Mouse (Mus musculus): ENCODE results near the gene Oaz2.
A peak's percentile ranks its signal among the peaks of the same experiment; 100 is the strongest.

The Oaz2 gene

DNA sequence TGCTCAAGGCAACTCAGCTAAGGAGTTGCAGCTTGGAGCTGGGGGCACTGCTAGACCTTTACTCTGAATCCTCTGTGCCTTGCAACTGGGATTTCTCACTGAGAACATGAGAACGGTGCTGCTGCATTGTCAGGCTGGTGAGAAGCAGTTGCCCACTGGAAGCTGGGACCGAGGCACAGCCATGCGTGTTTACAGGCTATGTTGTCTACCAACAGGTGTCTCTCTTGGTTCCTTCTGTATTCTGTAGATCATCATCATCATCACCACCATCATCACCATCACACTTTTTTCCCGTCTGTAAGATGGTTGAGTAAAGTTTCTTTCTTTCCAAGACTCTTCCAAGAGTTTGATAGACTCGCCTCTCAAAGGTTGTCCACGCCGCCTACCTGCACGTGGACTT, at the start of gene Oaz2:
Gene Oaz2 (plus strand): TSS at position 301 of the 400 bp plus-strand sequence.
- H3K9me3 ChIP-seq (ENCODE audit: low read length): no peaks in the 10 kb centered on the region
- H3K4me1 ChIP-seq (replicated peaks; ENCODE audit: low read depth, low read length): peaks cover 68% of the 10 kb centered on the region
- no peaks in the 10 kb centered on the region for H3K27me3 ChIP-seq (ENCODE audit: insufficient read depth, low read length)
- no peak within 1 kb of the TSS for H3K4me3 ChIP-seq (replicated peaks; ENCODE audit: low read length)
- peaks cover 4% of the 10 kb centered on the region for H3K36me3 ChIP-seq (ENCODE audit: insufficient read depth, low read length)
- no peak for TF ChIP-seq CTCF (conservative IDR thresholded peaks at IDR 0.05; ENCODE audit: low read length)
- TF ChIP-seq NANOG (IDR thresholded peaks at IDR 0.05; ENCODE audit: borderline replicate concordance, low read length): no peak
- no peak for TF ChIP-seq POU5F1 (IDR thresholded peaks at IDR 0.05; ENCODE audit: borderline replicate concordance, low read length)

DNA sequence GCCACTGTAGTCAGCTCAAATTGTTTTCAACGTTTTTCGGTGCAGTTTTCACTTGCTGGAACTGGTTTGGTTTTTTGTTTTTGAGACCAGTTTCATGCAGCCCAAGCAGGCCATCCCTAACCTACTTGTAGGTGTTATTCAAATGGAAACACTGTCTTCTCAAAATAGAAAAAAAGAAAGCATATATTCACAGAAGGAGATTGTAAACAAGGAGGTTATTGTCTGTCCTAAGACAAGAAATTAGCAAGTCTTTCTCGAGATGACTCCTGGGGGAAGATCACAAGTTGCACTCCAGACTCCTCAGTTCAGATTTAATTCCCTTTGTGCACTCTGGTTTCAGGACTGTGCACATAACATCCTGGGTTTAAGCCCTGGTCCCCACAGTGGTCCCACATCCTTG, 48.5 kb upstream of the Oaz2 start:
- H3K36me3 ChIP-seq (ENCODE audit: insufficient read depth, low read length): no peaks in the 10 kb centered on the region
- H3K4me1 ChIP-seq (replicated peaks; ENCODE audit: low read depth, low read length): peaks cover 74% of the 10 kb centered on the region
- TF ChIP-seq POU5F1 (IDR thresholded peaks at IDR 0.05; ENCODE audit: borderline replicate concordance, low read length) (no peak), NANOG (IDR thresholded peaks at IDR 0.05; ENCODE audit: borderline replicate concordance, low read length) (no peak), CTCF (conservative IDR thresholded peaks at IDR 0.05; ENCODE audit: low read length) (no peak)
- no peak overlapping the region for H3K4me3 ChIP-seq (replicated peaks; ENCODE audit: low read length)
- no peaks in the 10 kb centered on the region for H3K27me3 ChIP-seq (ENCODE audit: insufficient read depth, low read length)
- H3K9me3 ChIP-seq (ENCODE audit: low read length): no peaks in the 10 kb centered on the region

DNA sequence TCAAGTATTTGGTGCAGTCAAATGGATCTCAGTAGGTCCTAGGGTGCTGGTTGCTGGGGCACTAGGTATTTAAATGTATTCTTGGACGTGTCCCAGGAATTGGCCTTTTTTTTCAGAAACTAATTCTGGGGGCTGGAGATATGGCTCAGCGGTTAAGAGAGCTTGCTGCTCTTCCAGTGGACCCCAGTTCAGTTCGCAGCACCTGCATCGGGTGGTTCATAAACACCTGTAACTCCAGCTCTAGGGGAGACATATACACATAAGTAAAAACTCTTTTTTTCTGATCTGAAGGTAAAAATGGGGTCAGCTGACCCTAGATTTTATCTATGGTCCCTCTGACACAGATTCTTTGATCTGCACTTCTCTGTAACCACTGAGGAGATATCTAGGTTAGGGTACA, 46.6 kb upstream of the Oaz2 start:
- peaks cover 80% of the 10 kb centered on the region for H3K4me1 ChIP-seq (replicated peaks; ENCODE audit: low read depth, low read length)
- TF ChIP-seq POU5F1 (IDR thresholded peaks at IDR 0.05; ENCODE audit: borderline replicate concordance, low read length): no peak
- TF ChIP-seq CTCF (conservative IDR thresholded peaks at IDR 0.05; ENCODE audit: low read length): no peak
- no peak for TF ChIP-seq NANOG (IDR thresholded peaks at IDR 0.05; ENCODE audit: borderline replicate concordance, low read length)
- H3K4me3 ChIP-seq (replicated peaks; ENCODE audit: low read length): no peak overlapping the region
- no peaks in the 10 kb centered on the region for H3K27me3 ChIP-seq (ENCODE audit: insufficient read depth, low read length)
- H3K36me3 ChIP-seq (ENCODE audit: insufficient read depth, low read length): no peaks in the 10 kb centered on the region
- H3K9me3 ChIP-seq (ENCODE audit: low read length): no peaks in the 10 kb centered on the region

DNA sequence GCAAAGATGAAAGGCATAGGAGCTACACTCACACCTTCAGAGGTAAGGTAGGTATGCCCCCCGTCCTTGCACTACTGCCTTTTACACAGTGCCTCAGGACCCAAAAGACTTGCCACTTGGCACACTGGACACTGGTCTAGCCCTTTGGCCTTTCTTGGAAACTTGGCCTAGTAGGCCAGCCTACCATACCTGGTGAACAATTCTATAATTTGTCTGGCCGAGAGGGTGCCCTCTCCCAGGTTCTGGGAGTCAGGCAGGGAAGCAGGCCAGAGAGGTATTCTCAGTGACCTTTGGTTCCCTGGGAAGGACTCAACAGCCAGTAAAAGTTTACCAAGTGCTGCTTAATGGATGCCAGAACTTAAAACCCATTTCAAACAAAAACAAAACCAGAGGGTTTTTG, 46.1 kb upstream of the Oaz2 start:
- Histone ChIP-seq H3K36me3 (ENCODE audit: insufficient read depth, low read length) (no peaks in the 10 kb centered on the region), H3K9me3 (ENCODE audit: low read length) (no peaks in the 10 kb centered on the region), H3K4me3 (replicated peaks; ENCODE audit: low read length) (no peak overlapping the region), H3K27me3 (ENCODE audit: insufficient read depth, low read length) (no peaks in the 10 kb centered on the region), H3K4me1 (replicated peaks; ENCODE audit: low read depth, low read length) (peaks cover 79% of the 10 kb centered on the region)
- no peak for TF ChIP-seq CTCF (conservative IDR thresholded peaks at IDR 0.05; ENCODE audit: low read length)
- TF ChIP-seq POU5F1 (IDR thresholded peaks at IDR 0.05; ENCODE audit: borderline replicate concordance, low read length): no peak
- TF ChIP-seq NANOG (IDR thresholded peaks at IDR 0.05; ENCODE audit: borderline replicate concordance, low read length): no peak

DNA sequence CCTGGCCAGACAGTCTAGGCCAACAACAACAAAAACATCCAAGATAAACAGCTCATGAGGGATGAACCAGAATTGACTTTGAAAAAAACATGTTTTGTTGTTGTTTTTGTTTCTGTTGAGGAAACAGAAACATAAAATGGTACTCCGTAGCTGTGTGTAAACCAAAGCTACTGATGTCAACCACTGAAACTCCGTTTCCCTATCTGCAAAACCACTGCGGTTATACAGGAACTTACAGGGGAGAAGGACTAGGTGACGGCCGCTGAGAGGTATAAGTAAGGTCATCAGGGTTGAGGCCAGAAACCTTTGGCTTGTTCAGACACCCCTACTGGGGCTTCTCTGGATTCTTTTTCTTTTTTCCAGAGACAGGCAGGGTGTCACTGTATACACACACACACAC, 45.0 kb upstream of the Oaz2 start:
- H3K4me3 ChIP-seq (replicated peaks; ENCODE audit: low read length): no peak overlapping the region
- no peaks in the 10 kb centered on the region for H3K27me3 ChIP-seq (ENCODE audit: insufficient read depth, low read length)
- TF ChIP-seq POU5F1 (IDR thresholded peaks at IDR 0.05; ENCODE audit: borderline replicate concordance, low read length) (no peak), NANOG (IDR thresholded peaks at IDR 0.05; ENCODE audit: borderline replicate concordance, low read length) (no peak), CTCF (conservative IDR thresholded peaks at IDR 0.05; ENCODE audit: low read length) (no peak)
- no peaks in the 10 kb centered on the region for H3K9me3 ChIP-seq (ENCODE audit: low read length)
- peaks cover 79% of the 10 kb centered on the region for H3K4me1 ChIP-seq (replicated peaks; ENCODE audit: low read depth, low read length)
- no peaks in the 10 kb centered on the region for H3K36me3 ChIP-seq (ENCODE audit: insufficient read depth, low read length)

DNA sequence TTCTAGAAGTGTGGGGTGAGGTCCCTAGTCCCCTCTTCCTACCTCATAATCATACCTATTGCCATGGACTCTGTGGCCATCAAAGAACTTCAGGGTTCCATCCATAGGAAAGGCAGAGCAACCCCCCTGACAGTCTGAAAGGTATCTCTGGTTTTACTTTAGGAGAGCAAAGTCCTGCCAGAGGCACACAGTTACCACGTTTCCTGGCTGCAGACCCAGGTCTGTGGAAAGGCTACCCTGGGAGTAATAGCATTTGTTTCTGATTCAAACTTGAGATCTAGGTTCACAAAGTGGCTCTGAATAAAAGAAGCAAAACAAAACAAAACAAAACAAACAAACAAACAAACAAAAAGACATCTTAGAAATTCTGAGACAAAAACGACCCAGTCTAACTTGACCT, 43.5 kb upstream of the Oaz2 start:
- Histone ChIP-seq H3K4me1 (replicated peaks; ENCODE audit: low read depth, low read length) (peaks cover 76% of the 10 kb centered on the region), H3K9me3 (ENCODE audit: low read length) (no peaks in the 10 kb centered on the region), H3K36me3 (ENCODE audit: insufficient read depth, low read length) (no peaks in the 10 kb centered on the region), H3K4me3 (replicated peaks; ENCODE audit: low read length) (no peak overlapping the region), H3K27me3 (ENCODE audit: insufficient read depth, low read length) (no peaks in the 10 kb centered on the region)
- TF ChIP-seq POU5F1 (IDR thresholded peaks at IDR 0.05; ENCODE audit: borderline replicate concordance, low read length) (no peak), CTCF (conservative IDR thresholded peaks at IDR 0.05; ENCODE audit: low read length) (no peak), NANOG (IDR thresholded peaks at IDR 0.05; ENCODE audit: borderline replicate concordance, low read length) (no peak)

DNA sequence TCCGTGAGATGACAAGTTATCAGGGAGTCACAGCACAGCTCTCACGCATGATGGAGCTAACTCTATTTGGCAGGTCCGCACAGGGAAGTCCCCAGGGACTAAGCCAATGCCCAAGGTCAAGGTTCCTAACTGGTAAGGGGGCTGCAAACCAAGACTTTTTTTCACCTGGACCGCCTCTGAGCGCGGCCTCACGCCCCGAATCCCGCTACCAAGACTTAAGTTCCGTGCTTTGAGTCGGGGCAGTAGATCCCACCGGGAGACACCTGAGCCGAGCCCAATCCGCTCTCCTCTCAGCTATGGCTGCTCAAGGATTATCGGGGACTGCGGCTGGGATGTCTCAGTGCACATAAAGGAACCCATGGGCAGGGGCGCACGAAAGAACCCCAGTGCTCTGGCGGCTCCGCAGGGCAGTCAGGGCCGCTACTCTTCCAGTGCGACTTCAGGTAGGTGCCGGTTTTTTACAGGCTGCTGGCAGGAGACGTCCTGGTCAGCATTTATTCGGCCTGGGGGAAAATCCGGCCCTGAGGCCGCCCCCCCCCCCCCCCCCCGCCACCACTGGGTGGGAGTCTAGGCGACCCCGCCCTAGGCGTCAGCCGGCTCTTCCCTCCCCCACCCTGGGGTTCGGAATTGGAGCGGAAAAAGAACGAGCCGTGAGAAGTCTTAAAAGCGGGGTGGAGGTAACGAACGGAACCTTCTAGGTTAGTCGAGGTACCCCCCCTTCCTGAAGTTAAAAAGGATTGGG, 38.6 kb upstream of the Oaz2 start, which contains the start of gene Rbpms2:
Gene Rbpms2 (plus strand): TSS at position 624 of the 742 bp plus-strand sequence.
- Histone ChIP-seq H3K27me3 (ENCODE audit: insufficient read depth, low read length) (no peaks in the 10 kb centered on the region), H3K4me3 (replicated peaks; ENCODE audit: low read length) (peak within 1 kb of the TSS; percentile 94), H3K4me1 (replicated peaks; ENCODE audit: low read depth, low read length) (peaks cover 69% of the 10 kb centered on the region), H3K36me3 (ENCODE audit: insufficient read depth, low read length) (peaks cover 12% of the 10 kb centered on the region; the same call in 1 of the 2 replicates), H3K9me3 (ENCODE audit: low read length) (no peaks in the 10 kb centered on the region)
- TF ChIP-seq CTCF (conservative IDR thresholded peaks at IDR 0.05; ENCODE audit: low read length) (no peak), NANOG (IDR thresholded peaks at IDR 0.05; ENCODE audit: borderline replicate concordance, low read length) (no peak), POU5F1 (IDR thresholded peaks at IDR 0.05; ENCODE audit: borderline replicate concordance, low read length) (no peak)

DNA sequence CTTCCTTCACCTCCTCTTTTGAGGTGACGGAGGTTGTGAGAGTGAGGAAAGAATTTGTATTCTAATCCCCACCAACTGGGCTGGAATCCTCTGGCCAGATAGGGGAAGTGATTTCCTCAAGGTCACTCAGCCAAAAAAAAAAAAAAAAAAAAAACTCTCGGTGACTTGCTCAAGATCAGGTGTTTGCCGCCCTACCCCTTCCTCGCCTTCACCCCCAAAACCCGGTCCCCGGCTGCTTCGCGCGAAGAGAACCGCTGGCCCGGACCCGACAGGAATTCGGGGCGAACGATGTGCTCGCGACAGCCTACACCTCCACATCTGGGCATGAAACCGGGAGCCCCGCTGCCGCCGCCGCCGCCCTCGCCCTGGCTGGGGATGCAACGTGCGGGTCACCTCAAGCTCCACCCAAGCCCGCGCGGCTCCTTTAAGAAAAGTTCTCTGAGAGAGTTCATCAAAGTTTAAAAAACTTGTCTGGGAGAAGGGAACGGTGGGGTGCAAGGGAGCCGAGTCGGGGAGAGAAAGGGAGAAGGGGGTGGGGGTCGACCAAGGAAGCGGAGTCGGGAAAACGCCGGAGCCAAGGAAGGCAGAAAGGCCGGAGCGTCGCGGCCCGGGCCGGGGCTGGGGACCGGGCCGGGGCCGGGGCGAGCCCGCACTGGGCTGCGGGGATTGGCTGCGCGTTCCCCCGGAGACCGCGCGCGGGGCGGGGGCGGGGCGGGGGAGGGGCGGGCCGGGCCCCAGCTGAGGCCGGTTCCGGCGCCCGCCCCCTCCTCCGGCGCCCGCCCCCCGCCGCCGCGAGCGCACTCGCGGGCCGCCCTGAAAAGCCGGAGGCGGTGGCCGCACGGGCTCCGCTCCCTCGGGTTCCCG, 37.8 kb upstream of the Oaz2 start:
- TF ChIP-seq POU5F1 (IDR thresholded peaks at IDR 0.05; ENCODE audit: borderline replicate concordance, low read length) (no peak), CTCF (conservative IDR thresholded peaks at IDR 0.05; ENCODE audit: low read length) (no peak), NANOG (IDR thresholded peaks at IDR 0.05; ENCODE audit: borderline replicate concordance, low read length) (no peak)
- H3K4me3 ChIP-seq (replicated peaks; ENCODE audit: low read length): peak overlapping the region; percentile 94
- no peaks in the 10 kb centered on the region for H3K27me3 ChIP-seq (ENCODE audit: insufficient read depth, low read length)
- peaks cover 72% of the 10 kb centered on the region for H3K4me1 ChIP-seq (replicated peaks; ENCODE audit: low read depth, low read length)
- H3K9me3 ChIP-seq (ENCODE audit: low read length): no peaks in the 10 kb centered on the region
- peaks cover 12% of the 10 kb centered on the region; the same call in 1 of the 2 replicates for H3K36me3 ChIP-seq (ENCODE audit: insufficient read depth, low read length)

All from E14TG2a.4 (cell line).